Mouse (Mus musculus) heart, embryonic 10.5 days (tissue): ENCODE measurements around the gene Rnf215. TPM values are rescaled to one million over a fixed set of nuclear protein-coding genes. Genes with fewer than 3 reads are reported as not detected.
"Not testable (repeated sequence)": the region's sequence is repeated elsewhere in the genome, so short reads cannot be mapped to it uniquely, and the experiment has no call there.

Source experiments
- DNase-seq: peaks from one replicate; pipeline ENCODE4 v3.0.0-alpha.2; 2017; ENCODE audit warnings: low spot score
- H3K27ac ChIP-seq: fragments of 300-500 bp; sonication (generic); 2 replicates; pipeline ENCODE4 v1.5.1; 2016; ENCODE audit warnings: mild to moderate bottlenecking
- H3K27me3 ChIP-seq: fragments of 300-500 bp; sonication (generic); 2 replicates; pipeline ENCODE4 v1.6.1; 2016; ENCODE audit warnings: mild to moderate bottlenecking; ENCODE audit not compliant: poor library complexity, insufficient read depth, severe bottlenecking
- H3K36me3 ChIP-seq: fragments of 300-500 bp; sonication (generic); 2 replicates; pipeline ENCODE4 v1.6.1; 2016; ENCODE audit warnings: mild to moderate bottlenecking, moderate library complexity
- H3K4me1 ChIP-seq: fragments of 300-500 bp; sonication (generic); 2 replicates; pipeline ENCODE4 v1.6.1; 2016; ENCODE audit warnings: mild to moderate bottlenecking
- H3K4me3 ChIP-seq: fragments of 300-500 bp; sonication (generic); 2 replicates; pipeline ENCODE4 v1.5.1; 2016; ENCODE audit warnings: mild to moderate bottlenecking, moderate library complexity
- H3K9me3 ChIP-seq: fragments of 300-500 bp; sonication (generic); 2 replicates; pipeline ENCODE4 v1.6.1; 2016; ENCODE audit warnings: mild to moderate bottlenecking, moderate library complexity
- WGBS: fragments of 180-500 bp; shearing (Covaris S2); methylation state at CpG from one replicate; pipeline ENCODE4 v1.1.7; 2016; 5-methylcytosine and 5-hydroxymethylcytosine counted together
- polyA plus RNA-seq: library from polyadenylated mRNA; unstranded; fragments of >200 nt; fragmentation: Nextera tagmentation; extraction: Ambion mirVana; gene quantifications from 2 replicates; pipeline ENCODE4 v1.2.1, GENCODE M21; 2016

Gene Rnf215
- polyA plus RNA-seq, 1 experiment from 2014 or later = 17.1 TPM

DNA sequence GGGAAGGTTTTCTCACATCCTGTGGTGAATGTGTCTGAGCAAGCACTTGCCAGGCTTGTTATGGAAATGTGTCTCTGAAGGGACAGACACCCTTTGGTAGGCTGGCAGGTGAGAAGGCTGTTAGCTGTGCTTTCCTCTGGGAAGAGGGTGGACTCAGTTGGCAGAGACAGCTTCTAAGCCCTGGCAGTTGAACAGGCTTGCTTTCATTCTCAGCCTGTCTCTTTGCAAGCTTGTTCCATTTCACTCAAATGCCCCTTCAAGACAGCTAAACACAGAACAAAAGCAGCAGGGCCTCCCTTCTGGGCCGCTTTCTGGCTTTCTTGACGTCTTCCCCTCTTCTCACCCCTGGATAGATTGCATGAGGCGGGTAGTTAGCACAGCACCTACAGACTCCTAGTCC, 35.6 kb upstream of the Rnf215 start:
- WGBS = 48% methylated on average over 3 of the region's 3 CpGs
- H3K36me3 ChIP-seq = no peaks in the 10 kb centered on the region
- H3K4me3 ChIP-seq = no peak overlapping the region
- no peaks in the 10 kb centered on the region for H3K9me3 ChIP-seq
- no peak overlapping the region; the same call in 1 of the 2 replicates for H3K27ac ChIP-seq
- DNase-seq = no peak
- peaks cover 24% of the 10 kb centered on the region for H3K4me1 ChIP-seq
- no peaks in the 10 kb centered on the region for H3K27me3 ChIP-seq

DNA sequence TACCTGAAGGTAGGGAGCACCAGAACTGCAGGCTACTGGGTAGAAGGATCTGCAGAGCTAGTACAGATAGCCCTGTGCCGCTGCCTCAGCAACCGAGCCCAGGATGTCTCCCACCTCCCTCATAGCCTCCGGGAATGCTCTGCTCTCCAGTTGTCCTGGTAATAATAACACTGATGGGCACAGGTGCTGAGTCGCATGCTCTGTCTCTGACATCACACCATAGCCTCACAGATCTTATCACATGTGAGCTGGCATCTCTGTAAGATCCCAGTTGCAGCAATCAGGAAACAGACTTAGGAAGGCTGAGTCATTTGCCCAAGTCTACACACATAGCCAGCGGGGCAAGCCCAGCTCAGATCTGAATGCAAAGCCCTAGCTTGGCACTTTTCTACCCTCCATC, 33.2 kb upstream of the Rnf215 start:
- DNase-seq = no peak
- H3K9me3 ChIP-seq = no peaks in the 10 kb centered on the region
- H3K36me3 ChIP-seq = no peaks in the 10 kb centered on the region
- no peak overlapping the region for H3K27ac ChIP-seq
- H3K4me3 ChIP-seq = no peak overlapping the region; the same call in 1 of the 2 replicates
- no peaks in the 10 kb centered on the region for H3K27me3 ChIP-seq
- WGBS = 74% methylated on average over 5 of the region's 5 CpGs
- peaks cover 8% of the 10 kb centered on the region for H3K4me1 ChIP-seq

DNA sequence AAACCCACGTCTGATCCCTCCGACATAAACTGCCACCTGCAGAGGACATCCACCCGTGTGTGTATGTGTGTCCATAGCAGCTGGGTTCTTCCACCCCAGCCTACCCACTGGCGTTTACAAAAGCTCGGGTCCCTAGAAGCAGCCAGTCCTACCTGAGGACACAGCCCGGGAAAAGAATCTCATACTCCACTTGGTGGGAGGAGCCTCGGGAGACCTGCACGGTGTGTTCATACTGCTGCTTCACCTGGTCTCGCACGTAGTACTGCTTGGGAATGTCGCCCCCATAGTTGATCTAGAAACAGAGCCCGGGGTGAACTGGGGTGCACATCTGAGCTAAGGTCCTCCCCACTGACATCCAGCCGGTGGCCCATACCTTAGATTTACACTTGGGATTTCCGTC, 31.5 kb upstream of the Rnf215 start:
- no peak for DNase-seq
- H3K27me3 ChIP-seq = no peaks in the 10 kb centered on the region
- no peak overlapping the region for H3K4me3 ChIP-seq
- no peak overlapping the region for H3K27ac ChIP-seq
- WGBS = 74% methylated on average over 14 of the region's 14 CpGs
- H3K36me3 ChIP-seq = 0 out of 2 replicates have a peak, but pooled peaks cover 3% of the 10 kb centered on the region
- H3K9me3 ChIP-seq = no peaks in the 10 kb centered on the region
- H3K4me1 ChIP-seq = no peaks in the 10 kb centered on the region

DNA sequence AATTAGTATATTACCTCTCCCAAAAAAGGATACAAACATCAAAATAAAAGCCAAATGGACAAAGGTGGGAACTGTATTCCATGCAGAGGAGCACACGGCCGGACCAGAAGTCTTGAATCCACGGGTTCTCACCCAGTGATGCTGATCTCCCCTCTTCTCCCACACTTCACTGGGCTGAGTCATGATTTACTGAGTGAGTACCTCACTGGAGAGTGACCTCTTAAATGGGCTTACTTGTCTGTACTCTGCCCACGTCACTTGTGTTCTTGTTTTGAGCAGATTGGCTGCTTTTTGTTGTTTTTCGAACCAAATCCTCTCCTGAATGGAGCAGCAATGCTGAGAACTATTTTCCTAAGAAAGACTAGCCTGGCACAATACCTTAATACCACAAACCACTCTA, 30.0 kb upstream of the Rnf215 start:
- H3K9me3 ChIP-seq = no peaks in the 10 kb centered on the region
- no peak overlapping the region for H3K27ac ChIP-seq
- 0 out of 2 replicates have a peak, but pooled peaks cover 3% of the 10 kb centered on the region for H3K36me3 ChIP-seq
- H3K4me3 ChIP-seq = no peak overlapping the region
- H3K4me1 ChIP-seq = no peaks in the 10 kb centered on the region
- 85% methylated on average over 5 of the region's 5 CpGs for WGBS
- no peak for DNase-seq
- no peaks in the 10 kb centered on the region for H3K27me3 ChIP-seq

DNA sequence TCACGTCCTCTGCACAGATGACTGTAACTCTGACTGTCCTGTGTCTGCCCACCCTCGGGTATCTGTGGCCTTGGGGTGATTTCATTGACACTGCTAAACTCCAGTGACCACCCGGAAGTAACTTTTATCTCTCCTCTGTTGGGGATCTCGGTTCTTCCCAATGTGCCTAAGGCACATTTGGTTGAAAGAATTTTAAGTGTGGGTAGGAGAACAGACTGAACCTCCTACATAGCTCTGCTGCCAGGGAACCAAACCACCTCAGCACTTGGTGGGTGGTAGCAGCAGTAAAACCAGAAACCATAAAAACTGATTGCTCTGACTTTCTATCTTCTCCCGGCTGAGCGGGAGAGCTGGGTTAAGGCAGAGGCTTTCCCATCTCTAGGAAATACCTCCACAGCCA, 29.6 kb upstream of the Rnf215 start:
- Histone ChIP-seq H3K27ac (no peak overlapping the region), H3K4me1 (no peaks in the 10 kb centered on the region), H3K9me3 (no peaks in the 10 kb centered on the region), H3K4me3 (no peak overlapping the region), H3K27me3 (no peaks in the 10 kb centered on the region), H3K36me3 (0 out of 2 replicates have a peak, but pooled peaks cover 3% of the 10 kb centered on the region)
- 62% methylated on average over 6 of the region's 6 CpGs for WGBS
- no peak for DNase-seq

DNA sequence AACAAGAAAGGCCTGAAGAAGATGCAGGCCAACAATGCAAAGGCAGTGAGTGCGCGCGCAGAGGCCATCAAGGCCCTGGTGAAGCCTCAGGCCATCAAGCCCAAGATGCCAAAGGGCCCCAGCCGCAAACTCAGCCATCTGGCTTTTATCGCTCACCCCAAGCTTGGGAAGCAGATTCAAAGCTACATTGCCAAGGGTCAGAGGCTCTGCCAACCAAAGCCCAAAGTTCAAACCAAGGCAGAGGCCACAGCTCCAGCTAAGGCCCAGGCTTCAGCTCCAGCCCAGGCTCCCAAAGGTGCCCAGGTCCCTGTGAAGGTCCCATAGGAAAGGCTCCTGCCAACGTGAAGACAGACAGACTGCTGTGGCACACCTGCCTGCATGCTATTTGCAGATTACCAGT, 27.1 kb upstream of the Rnf215 start:
- WGBS = 83% methylated on average over 6 of the region's 6 CpGs
- H3K9me3 ChIP-seq, H3K27ac ChIP-seq, H3K27me3 ChIP-seq, DNase-seq, H3K4me3 ChIP-seq, H3K36me3 ChIP-seq, H3K4me1 ChIP-seq: not testable (repeated sequence)

DNA sequence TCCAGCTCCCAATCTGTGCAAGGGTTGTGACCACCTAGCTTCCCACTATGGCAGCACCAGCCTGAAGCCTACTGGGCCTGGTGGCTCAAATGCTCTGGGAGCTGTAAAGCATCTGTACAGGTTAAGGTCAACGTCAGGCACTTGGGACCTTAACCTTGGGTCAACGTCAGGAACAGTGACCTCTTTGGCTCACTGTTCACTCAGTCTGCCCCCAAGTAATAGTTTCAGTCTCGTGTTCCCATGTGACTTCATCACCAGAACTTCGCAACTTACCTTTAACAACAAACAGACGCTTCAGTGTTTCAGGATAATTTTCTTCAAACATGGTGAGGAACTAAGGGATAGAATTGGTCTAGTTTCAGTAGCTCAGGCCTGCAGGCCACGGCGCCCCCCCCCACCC, 26.3 kb upstream of the Rnf215 start:
- WGBS = 79% methylated on average over 7 of the region's 7 CpGs
- Histone ChIP-seq H3K36me3 (0 out of 2 replicates have a peak, but pooled peaks cover 3% of the 10 kb centered on the region), H3K4me3 (no peak overlapping the region), H3K4me1 (no peaks in the 10 kb centered on the region), H3K27me3 (no peaks in the 10 kb centered on the region), H3K27ac (no peak overlapping the region), H3K9me3 (no peaks in the 10 kb centered on the region)
- no peak for DNase-seq

DNA sequence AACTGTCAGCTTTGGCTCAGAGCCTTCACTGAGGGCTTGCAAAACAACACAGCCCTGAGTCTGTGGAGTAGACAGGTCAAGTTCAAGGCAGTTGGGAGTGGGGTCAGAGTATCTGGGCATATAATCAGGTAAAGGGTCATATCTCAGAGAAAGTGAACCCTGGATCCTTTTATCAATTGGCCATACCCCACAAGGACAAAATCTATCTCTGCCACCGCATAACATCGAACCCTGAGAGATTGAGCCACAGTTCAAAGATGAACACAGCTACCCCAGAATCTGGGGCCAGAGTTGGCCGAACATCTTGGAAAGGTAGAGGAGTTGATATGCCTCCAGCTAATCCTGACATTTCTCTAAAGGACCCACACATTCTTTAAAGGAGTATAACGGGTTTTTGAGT, 23.0 kb upstream of the Rnf215 start:
- Histone ChIP-seq H3K27me3 (peaks cover 12% of the 10 kb centered on the region), H3K27ac (no peak overlapping the region), H3K36me3 (0 out of 2 replicates have a peak, but pooled peaks cover 2% of the 10 kb centered on the region), H3K4me3 (no peak overlapping the region), H3K9me3 (no peaks in the 10 kb centered on the region), H3K4me1 (no peaks in the 10 kb centered on the region)
- DNase-seq = no peak
- 76% methylated on average over 4 of the region's 4 CpGs for WGBS

DNA sequence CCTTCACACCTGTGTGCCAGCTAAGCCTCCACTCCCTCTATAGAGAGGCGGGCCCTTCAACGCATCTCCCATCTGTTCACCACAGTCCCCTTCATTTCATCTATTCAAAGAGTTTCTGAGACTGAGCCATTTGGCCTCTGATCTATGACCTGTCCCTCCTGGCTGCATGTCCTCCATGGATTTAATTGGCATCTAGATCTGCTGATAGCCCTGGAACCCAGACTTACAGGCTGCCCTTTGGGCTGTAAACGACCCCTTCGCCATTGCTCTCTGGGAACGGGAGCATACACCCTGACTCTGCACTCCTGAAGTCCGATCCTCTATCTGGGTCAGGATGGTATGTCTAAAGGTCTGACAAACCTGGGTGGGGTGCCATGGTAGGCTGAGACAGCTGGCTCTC, 22.1 kb upstream of the Rnf215 start:
- H3K9me3 ChIP-seq = no peaks in the 10 kb centered on the region
- peaks cover 6% of the 10 kb centered on the region for H3K4me1 ChIP-seq
- H3K27ac ChIP-seq = no peak overlapping the region
- H3K36me3 ChIP-seq = no peaks in the 10 kb centered on the region
- WGBS = 84% methylated on average over 6 of the region's 6 CpGs
- DNase-seq = no peak
- no peak overlapping the region for H3K4me3 ChIP-seq
- peaks cover 20% of the 10 kb centered on the region for H3K27me3 ChIP-seq

DNA sequence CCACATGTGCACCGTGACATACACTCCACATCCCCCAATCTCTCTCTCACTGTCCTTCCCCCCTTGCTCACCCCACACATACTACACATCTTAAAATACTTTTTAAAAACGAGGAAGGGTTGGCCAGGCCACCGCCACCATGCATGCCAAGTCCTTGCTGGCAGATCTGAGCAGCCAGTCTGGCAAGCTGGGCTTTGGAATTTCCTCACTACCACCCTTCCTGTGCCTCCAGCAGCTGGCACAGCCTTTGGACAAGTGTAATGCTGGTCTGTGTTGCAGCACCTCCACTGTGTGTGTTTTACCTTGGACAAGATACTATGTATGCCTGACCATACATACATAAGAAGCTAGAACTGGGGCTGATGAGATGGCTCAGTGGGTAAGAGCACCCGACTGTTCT, 21.5 kb upstream of the Rnf215 start:
- Histone ChIP-seq H3K27me3 (peaks cover 27% of the 10 kb centered on the region), H3K36me3 (no peaks in the 10 kb centered on the region), H3K4me3 (no peak overlapping the region), H3K4me1 (peaks cover 13% of the 10 kb centered on the region), H3K9me3 (no peaks in the 10 kb centered on the region), H3K27ac (no peak overlapping the region)
- WGBS = 84% methylated on average over 4 of the region's 4 CpGs
- DNase-seq = no peak

DNA sequence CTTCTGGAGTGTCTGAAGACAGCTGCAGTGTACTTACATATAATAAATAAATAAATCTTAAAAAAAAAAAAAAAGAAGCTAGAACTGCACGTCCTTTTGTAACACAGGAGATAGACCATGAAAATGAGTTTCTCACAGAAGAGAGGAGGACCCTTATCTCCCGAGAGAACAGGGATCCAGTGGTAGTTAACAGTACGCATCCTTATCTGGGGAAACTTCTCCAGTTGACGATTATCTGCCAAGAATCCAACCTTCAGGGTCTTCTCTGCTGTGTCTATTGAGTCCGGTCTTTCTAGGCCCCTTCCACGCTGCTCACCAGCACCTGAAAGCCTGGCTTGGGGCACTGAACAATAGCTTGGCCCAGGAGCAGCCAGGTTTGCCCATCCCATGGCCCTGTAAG, 21.0 kb upstream of the Rnf215 start:
- Histone ChIP-seq H3K36me3 (no peaks in the 10 kb centered on the region), H3K27me3 (peaks cover 30% of the 10 kb centered on the region), H3K4me3 (no peak overlapping the region), H3K9me3 (no peaks in the 10 kb centered on the region), H3K4me1 (peaks cover 17% of the 10 kb centered on the region), H3K27ac (no peak overlapping the region)
- no peak for DNase-seq
- WGBS = 58% methylated on average over 6 of the region's 6 CpGs

DNA sequence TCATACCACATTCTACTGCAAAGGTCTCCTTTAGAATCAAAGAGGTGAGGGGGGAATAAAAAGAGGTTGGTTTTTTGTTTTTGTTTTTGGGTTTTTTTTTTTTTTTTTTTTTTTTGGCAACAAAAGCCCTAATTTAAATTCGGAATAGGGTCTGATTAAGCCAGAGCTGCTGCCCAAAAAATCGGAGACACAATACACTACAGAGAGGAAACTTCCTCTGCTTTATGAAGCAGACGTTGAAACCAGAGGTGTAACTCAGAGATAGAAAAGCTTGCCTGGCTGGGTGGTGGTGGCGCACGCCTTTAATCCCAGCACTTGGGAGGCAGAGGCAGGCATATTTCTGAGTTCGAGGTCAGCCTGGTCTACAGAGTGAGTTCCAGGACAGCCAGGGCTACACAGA, 20.5 kb upstream of the Rnf215 start:
- H3K9me3 ChIP-seq, H3K27ac ChIP-seq, DNase-seq, H3K36me3 ChIP-seq, H3K4me3 ChIP-seq: not testable (repeated sequence)
- 82% methylated on average over 6 of the region's 6 CpGs for WGBS
- Histone ChIP-seq H3K4me1 (peaks cover 23% of the 10 kb centered on the region), H3K27me3 (peaks cover 36% of the 10 kb centered on the region)

DNA sequence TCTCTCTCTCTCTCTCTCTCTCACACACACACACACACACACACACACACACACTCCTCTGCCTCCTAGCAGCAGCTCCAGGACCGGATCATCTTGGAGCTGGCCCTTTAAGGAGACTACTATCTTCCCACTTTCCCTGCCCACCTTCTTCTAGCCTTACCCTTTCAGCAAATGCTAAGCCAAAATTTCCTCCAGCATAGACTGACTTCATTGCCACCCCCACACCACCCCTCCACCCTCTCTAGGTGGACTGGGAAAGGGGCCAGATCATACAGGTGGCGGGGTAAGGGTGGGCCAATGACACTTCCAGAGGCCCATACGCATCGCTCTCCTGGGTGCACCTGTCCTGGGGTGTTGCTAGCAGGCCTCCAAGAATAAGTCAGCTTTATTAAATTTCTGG, 19.6 kb upstream of the Rnf215 start:
- no peak overlapping the region for H3K27ac ChIP-seq
- H3K4me1 ChIP-seq = peaks cover 31% of the 10 kb centered on the region
- H3K27me3 ChIP-seq = peaks cover 45% of the 10 kb centered on the region
- WGBS = 87% methylated on average over 4 of the region's 4 CpGs
- no peak overlapping the region for H3K4me3 ChIP-seq
- H3K9me3 ChIP-seq = no peaks in the 10 kb centered on the region
- H3K36me3 ChIP-seq = no peaks in the 10 kb centered on the region
- no peak for DNase-seq

DNA sequence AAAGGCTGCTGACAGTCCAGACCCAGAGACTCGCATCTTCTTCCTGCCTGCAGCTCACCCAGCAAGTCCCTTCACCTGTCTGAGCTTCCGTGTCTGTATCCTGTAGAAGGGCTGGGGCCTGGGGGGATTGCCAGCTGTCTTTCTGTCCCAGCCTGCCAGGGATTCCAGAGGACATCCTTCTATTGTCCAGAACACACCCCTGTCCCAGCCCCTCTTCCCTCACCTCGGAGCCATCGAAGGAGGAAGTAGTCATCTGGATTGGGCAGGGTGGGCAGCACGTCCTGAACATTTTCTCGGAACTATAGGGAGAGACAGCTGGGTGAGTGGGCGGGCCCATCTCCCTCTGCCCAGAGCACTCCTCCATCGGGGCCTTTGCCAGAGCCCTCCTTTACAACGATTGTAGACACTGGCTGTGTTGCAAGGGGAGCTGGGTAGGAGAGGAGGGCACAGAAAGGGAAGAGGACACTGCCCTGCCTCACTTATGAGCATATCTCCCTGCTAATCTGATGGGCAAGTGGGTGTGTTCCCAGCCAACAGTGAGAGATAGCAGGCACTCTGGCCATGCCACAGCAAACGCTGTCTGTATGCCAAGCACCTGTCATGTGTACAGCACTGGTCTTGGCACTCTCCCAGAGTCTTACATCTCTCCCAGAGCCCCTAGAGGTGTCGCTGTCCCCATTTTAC, 18.4 kb upstream of the Rnf215 start:
- Histone ChIP-seq H3K27me3 (peaks cover 55% of the 10 kb centered on the region), H3K36me3 (no peaks in the 10 kb centered on the region), H3K4me1 (peaks cover 31% of the 10 kb centered on the region), H3K27ac (no peak overlapping the region), H3K4me3 (no peak overlapping the region), H3K9me3 (no peaks in the 10 kb centered on the region)
- DNase-seq = no peak
- WGBS = 57% methylated on average over 11 of the region's 11 CpGs
